Mouse (Mus musculus) hindbrain, embryonic 14.5 days (tissue): ENCODE results near the gene Exoc8. TPM values are rescaled to one million over a fixed set of nuclear protein-coding genes. Genes with fewer than 3 reads are reported as not detected.

ENCODE experiments used
- ATAC-seq: fragments of 200-750 bp; cut with Nextera tagmentation; 2 replicates; pipeline ENCODE4 v1.8.0; 2017; ENCODE audit warnings: moderate number of reproducible peaks, mild to moderate bottlenecking, moderate TSS enrichment, moderate library complexity; ENCODE audit not compliant: low FRiP score
- DNase-seq: peaks from one replicate; pipeline ENCODE4 v3.0.0-alpha.2; 2015; ENCODE audit warnings: low spot score
- H3K27ac ChIP-seq: fragments of 300-500 bp; sonication (generic); 2 replicates; pipeline ENCODE4 v1.5.1; 2014; ENCODE audit warnings: mild to moderate bottlenecking, moderate library complexity
- H3K27me3 ChIP-seq: fragments of 300-500 bp; sonication (generic); 2 replicates; pipeline ENCODE4 v1.6.1; 2014; ENCODE audit warnings: mild to moderate bottlenecking, low read length, mixed read lengths; ENCODE audit not compliant: control insufficient read depth, insufficient read depth
- H3K36me3 ChIP-seq: fragments of 300-500 bp; sonication (generic); replicated peaks from 2 replicates; pipeline ENCODE4 v1.6.1; 2014; ENCODE audit not compliant: control insufficient read depth, insufficient read depth
- H3K4me1 ChIP-seq: fragments of 300-500 bp; sonication (generic); replicated peaks from 2 replicates; pipeline ENCODE4 v1.6.1; 2014; ENCODE audit warnings: antibody characterized with exemption, low read length, mixed read lengths; ENCODE audit not compliant: control insufficient read depth, insufficient read depth
- H3K4me2 ChIP-seq: fragments of 300-500 bp; sonication (generic); replicated peaks from 2 replicates; pipeline ENCODE4 v1.6.1; 2014; ENCODE audit warnings: mild to moderate bottlenecking, moderate library complexity
- H3K4me3 ChIP-seq: fragments of 300-500 bp; sonication (generic); replicated peaks from 2 replicates; pipeline ENCODE4 v1.5.1; 2014; ENCODE audit warnings: mild to moderate bottlenecking, low read length
- H3K9ac ChIP-seq: fragments of 300-500 bp; sonication (generic); 2 replicates; pipeline ENCODE4 v1.6.1; 2014
- H3K9me3 ChIP-seq: fragments of 300-500 bp; sonication (generic); 2 replicates; pipeline ENCODE4 v1.6.1; 2016; ENCODE audit warnings: low read length; ENCODE audit not compliant: control insufficient read depth
- WGBS: fragments of 180-500 bp; shearing (Covaris S2); extraction: QIAGEN DNeasy Blood & Tissue Kit; methylation state at CpG from one replicate; pipeline ENCODE4 v1.1.7; 2014; 5-methylcytosine and 5-hydroxymethylcytosine counted together
- polyA plus RNA-seq: library from polyadenylated mRNA; unstranded; fragments of >200 nt; fragmentation: Nextera tagmentation; extraction: Ambion mirVana; gene quantifications from 2 replicates; pipeline ENCODE4 v1.2.1, GENCODE M21; 2014

Exoc8 gene
- polyA plus RNA-seq, 1 experiment from 2014 or later, result 14.7 TPM

GRCm38 (mm10) chr8:124911938-124912872 is 14.7 kb upstream of the Exoc8 start:
- Histone ChIP-seq H3K36me3 (peaks cover 79% of the 10 kb centered on the region), H3K4me3 (no peak overlapping the region), H3K27me3 (no peaks in the 10 kb centered on the region), H3K4me1 (no peaks in the 10 kb centered on the region), H3K4me2 (no peak overlapping the region), H3K9ac (no peak overlapping the region), H3K27ac (no peak overlapping the region), H3K9me3 (no peaks in the 10 kb centered on the region)
- ATAC-seq (no peak), DNase-seq (no peak)
- WGBS, result 82% methylated on average over 17 of the region's 17 CpGs

- ATAC-seq, result no peak
- no peaks in the 10 kb centered on the region for H3K27me3 ChIP-seq
- no peak overlapping the region for H3K4me2 ChIP-seq
- WGBS, result 89% methylated on average over 10 of the region's 10 CpGs
- no peak overlapping the region for H3K4me3 ChIP-seq
- H3K9ac ChIP-seq, result no peak overlapping the region
- no peak overlapping the region for H3K27ac ChIP-seq
- H3K36me3 ChIP-seq, result peaks cover 95% of the 10 kb centered on the region
- H3K4me1 ChIP-seq, result no peaks in the 10 kb centered on the region
- no peaks in the 10 kb centered on the region for H3K9me3 ChIP-seq
- DNase-seq, result no peak
These were observed 12.8 kb upstream of the Exoc8 start for GRCm38 (mm10) chr8:124910349-124910748.

GRCm38 (mm10) chr8:124909936-124910335 is 12.4 kb upstream of the Exoc8 start:
- 94% methylated on average over 16 of the region's 16 CpGs for WGBS

GRCm38 (mm10) chr8:124905482-124905881 is 8.0 kb upstream of the Exoc8 start:
- DNase-seq, result no peak
- Histone ChIP-seq H3K9me3 (no peaks in the 10 kb centered on the region), H3K4me2 (no peak overlapping the region), H3K4me3 (no peak overlapping the region), H3K27me3 (no peaks in the 10 kb centered on the region), H3K27ac (no peak overlapping the region), H3K9ac (no peak overlapping the region), H3K36me3 (peaks cover 91% of the 10 kb centered on the region), H3K4me1 (no peaks in the 10 kb centered on the region)
- 89% methylated on average over 2 of the region's 2 CpGs for WGBS
- ATAC-seq, result no peak

More at GRCm38 (mm10) chr8:124909936-124910335, 12.4 kb upstream of the Exoc8 start:
- no peak overlapping the region for H3K4me2 ChIP-seq
- no peaks in the 10 kb centered on the region for H3K27me3 ChIP-seq
- H3K27ac ChIP-seq, result no peak overlapping the region
- H3K9me3 ChIP-seq, result no peaks in the 10 kb centered on the region
- DNase-seq (no peak), ATAC-seq (no peak)
- no peaks in the 10 kb centered on the region for H3K4me1 ChIP-seq
- no peak overlapping the region for H3K4me3 ChIP-seq
- H3K36me3 ChIP-seq, result peaks cover 96% of the 10 kb centered on the region
- H3K9ac ChIP-seq, result no peak overlapping the region

- Histone ChIP-seq H3K36me3 (peaks cover 87% of the 10 kb centered on the region), H3K4me3 (no peak overlapping the region), H3K4me2 (no peak overlapping the region), H3K27me3 (no peaks in the 10 kb centered on the region), H3K9ac (no peak overlapping the region), H3K9me3 (no peaks in the 10 kb centered on the region), H3K27ac (no peak overlapping the region), H3K4me1 (peaks cover 10% of the 10 kb centered on the region)
- no peak for ATAC-seq
- no peak for DNase-seq
- WGBS, result 96% methylated on average over 15 of the region's 15 CpGs
These were observed 5.7 kb upstream of the Exoc8 start for GRCm38 (mm10) chr8:124903198-124903597.

GRCm38 (mm10) chr8:124898251-124898905 is 873 bp upstream of the Exoc8 start:
- H3K27me3 ChIP-seq, result no peaks in the 10 kb centered on the region
- ATAC-seq (no peak), DNase-seq (no peak)
- WGBS, result 8% methylated on average over 31 of the region's 31 CpGs
- peaks cover 62% of the 10 kb centered on the region for H3K36me3 ChIP-seq
- no peaks in the 10 kb centered on the region for H3K9me3 ChIP-seq
- peak overlapping the region; percentile 86 for H3K9ac ChIP-seq
- H3K27ac ChIP-seq, result peak overlapping the region; percentile 80
- H3K4me1 ChIP-seq, result peaks cover 19% of the 10 kb centered on the region
- H3K4me2 ChIP-seq, result peak overlapping the region; percentile 93
- H3K4me3 ChIP-seq, result peak overlapping the region; percentile 97

GRCm38 (mm10) chr8:124896632-124897385 is 696 bp downstream of the Exoc8 start:
- H3K4me3 ChIP-seq, result peak overlapping the region; percentile 97
- peaks cover 19% of the 10 kb centered on the region for H3K4me1 ChIP-seq
- H3K9ac ChIP-seq, result peak overlapping the region; percentile 86
- ATAC-seq, result peak; percentile 14; the same call in 1 of the 2 replicates
- no peaks in the 10 kb centered on the region for H3K27me3 ChIP-seq
- peak overlapping the region; percentile 93 for H3K4me2 ChIP-seq
- peak overlapping the region; percentile 74 for H3K27ac ChIP-seq
- DNase-seq, result peak; percentile 57
- 2% methylated on average over 59 of the region's 60 CpGs for whole genome bisulfite sequencing
- peaks cover 57% of the 10 kb centered on the region for H3K36me3 ChIP-seq
- H3K9me3 ChIP-seq, result no peaks in the 10 kb centered on the region

GRCm38 (mm10) chr8:124896010-124896631 is 1.4 kb downstream of the Exoc8 start:
- peaks cover 59% of the 10 kb centered on the region for H3K36me3 ChIP-seq
- H3K4me2 ChIP-seq, result peak overlapping the region; percentile 93
- ATAC-seq (no peak), DNase-seq (no peak)
- H3K9me3 ChIP-seq, result no peaks in the 10 kb centered on the region
- peak overlapping the region; percentile 97 for H3K4me3 ChIP-seq
- H3K27me3 ChIP-seq, result no peaks in the 10 kb centered on the region
- H3K4me1 ChIP-seq, result peaks cover 19% of the 10 kb centered on the region
- WGBS, result 90% methylated on average over 26 of the region's 26 CpGs
- peak overlapping the region; percentile 74; the same call in 1 of the 2 replicates for H3K27ac ChIP-seq
- peak overlapping the region; percentile 86 for H3K9ac ChIP-seq
